Mouse (Mus musculus) bone marrow macrophage, adult 2 months (primary cell): ENCODE data around the gene Ggnbp2. TPM values are rescaled to one million over a fixed set of nuclear protein-coding genes. Genes with fewer than 3 reads are reported as not detected.
"Not testable (repeated sequence)": the region's sequence is repeated elsewhere in the genome, so short reads cannot be mapped to it uniquely, and the experiment has no call there.

Experiments
- H3K27ac ChIP-seq: 2 replicates; pipeline ENCODE4 v1.5.1; 2012; ENCODE audit warnings: low read depth, low read length; ENCODE audit not compliant: insufficient read depth
- H3K4me1 ChIP-seq: 2 replicates; pipeline ENCODE4 v1.6.1; 2012; ENCODE audit warnings: low read length; ENCODE audit not compliant: control insufficient read depth, insufficient read depth
- H3K4me3 ChIP-seq: 2 replicates; pipeline ENCODE4 v1.5.1; 2012; ENCODE audit warnings: mild to moderate bottlenecking, low read length, moderate library complexity; ENCODE audit not compliant: insufficient read depth
- CTCF ChIP-seq: IDR thresholded peaks from 2 replicates; pipeline ENCODE4 v1.5.1; 2012; ENCODE audit warnings: low read depth, mild to moderate bottlenecking, low read length, moderate library complexity
- POLR2A ChIP-seq: IDR thresholded peaks from 2 replicates; pipeline ENCODE4 v1.6.1; 2012; ENCODE audit warnings: mild to moderate bottlenecking, low read depth, low read length, borderline replicate concordance
- polyA plus RNA-seq: library from polyadenylated mRNA; stranded (reverse); fragments of >200 nt; gene quantifications from 2 replicates; pipeline ENCODE4 v1.2.4, GENCODE M21; 2012; ENCODE audit not compliant: missing spikeins, insufficient read depth, insufficient read length

Ggnbp2 gene
- polyA plus RNA-seq, 1 experiment = 88.5 TPM

GRCm38 (mm10) chr11:84880465-84880961 is 9.9 kb upstream of the Ggnbp2 start:
- peak overlapping the region; percentile 88 for H3K4me3 ChIP-seq
- TF ChIP-seq CTCF (0 out of 2 replicates have a peak, but pooled peaks have one; percentile 22), POLR2A (no peak)
- H3K27ac ChIP-seq = peak overlapping the region; percentile 66
- peaks cover 7% of the 10 kb centered on the region for H3K4me1 ChIP-seq

- peaks cover 7% of the 10 kb centered on the region for H3K4me1 ChIP-seq
- peak within 1 kb of the TSS; percentile 69 for H3K27ac ChIP-seq
- no peak for TF ChIP-seq POLR2A
- peak within 1 kb of the TSS; percentile 88 for H3K4me3 ChIP-seq
Measured at GRCm38 (mm10) chr11:84879772-84880464, 9.3 kb upstream of the Ggnbp2 start, which contains the start of the genes Myo19 and Pigw. Gene Myo19, plus strand, starts transcription at chr11:84880148. Gene Pigw, minus strand, starts transcription at chr11:84880285.

GRCm38 (mm10) chr11:84879007-84879771 is 8.6 kb upstream of the Ggnbp2 start:
- TF ChIP-seq POLR2A = no peak
- H3K4me3 ChIP-seq = peak overlapping the region; percentile 88
- H3K27ac ChIP-seq = peak overlapping the region; percentile 69
- H3K4me1 ChIP-seq = peaks cover 7% of the 10 kb centered on the region

- not testable (repeated sequence) for H3K4me1 ChIP-seq, H3K4me3 ChIP-seq, H3K27ac ChIP-seq
Measured at GRCm38 (mm10) chr11:84876020-84876419, 5.4 kb upstream of the Ggnbp2 start.

- Histone ChIP-seq H3K4me3 (no peak overlapping the region), H3K4me1 (no peaks in the 10 kb centered on the region), H3K27ac (no peak overlapping the region)
- TF ChIP-seq CTCF (no peak), POLR2A (no peak)
Measured at GRCm38 (mm10) chr11:84873042-84873833, 2.6 kb upstream of the Ggnbp2 start.

- TF ChIP-seq POLR2A (no peak), CTCF (no peak)
- peak overlapping the region; percentile 93 for H3K27ac ChIP-seq
- peaks cover 6% of the 10 kb centered on the region; the same call in 1 of the 2 replicates for H3K4me1 ChIP-seq
- H3K4me3 ChIP-seq = peak overlapping the region; percentile 97
Measured at GRCm38 (mm10) chr11:84871548-84872069, 992 bp upstream of the Ggnbp2 start.

GRCm38 (mm10) chr11:84871046-84871445 is 429 bp upstream of the Ggnbp2 start:
- Histone ChIP-seq H3K4me3 (peak overlapping the region; percentile 97), H3K4me1 (peaks cover 9% of the 10 kb centered on the region), H3K27ac (peak overlapping the region; percentile 93)
- TF ChIP-seq POLR2A = no peak
- 0 out of 2 replicates have a peak, but pooled peaks have one; percentile 24 for TF ChIP-seq CTCF

- Histone ChIP-seq H3K4me1 (peaks cover 11% of the 10 kb centered on the region), H3K4me3 (peak overlapping the region; percentile 87), H3K27ac (peak overlapping the region; percentile 88)
- no peak for TF ChIP-seq POLR2A
- no peak for TF ChIP-seq CTCF
Measured at GRCm38 (mm10) chr11:84869537-84870232, 932 bp downstream of the Ggnbp2 start.

GRCm38 (mm10) chr11:84868786-84869259 is 1.8 kb downstream of the Ggnbp2 start:
- TF ChIP-seq POLR2A = no peak
- no peak for TF ChIP-seq CTCF
- H3K27ac ChIP-seq = peak overlapping the region; percentile 88
- H3K4me3 ChIP-seq = peak overlapping the region; percentile 87
- peaks cover 13% of the 10 kb centered on the region for H3K4me1 ChIP-seq
